Mouse (Mus musculus) forebrain, embryonic 14.5 days (tissue): ENCODE results near the gene Lhfpl3. TPM values are rescaled to one million over a fixed set of nuclear protein-coding genes. Genes with fewer than 3 reads are reported as not detected.

Experiments used
- ATAC-seq: fragments of 200-750 bp; cut with Nextera tagmentation; 2 replicates; pipeline ENCODE4 v1.8.0; 2017; ENCODE audit warnings: mild to moderate bottlenecking, moderate library complexity
- DNase-seq: peaks from one replicate; pipeline ENCODE4 v3.0.0-alpha.2; 2015; ENCODE audit warnings: low spot score
- H3K27ac ChIP-seq: fragments of 300-500 bp; sonication (generic); 2 replicates; pipeline ENCODE4 v1.5.1; 2014; ENCODE audit warnings: low read depth, mild to moderate bottlenecking, control low read depth, low read length, moderate library complexity
- H3K27me3 ChIP-seq: fragments of 300-500 bp; sonication (generic); replicated peaks from 2 replicates; pipeline ENCODE4 v1.6.1; 2014; ENCODE audit warnings: low read length, control low read depth, mixed read lengths; ENCODE audit not compliant: control insufficient read depth, insufficient read depth
- H3K36me3 ChIP-seq: fragments of 300-500 bp; sonication (generic); 2 replicates; pipeline ENCODE4 v1.6.1; 2014; ENCODE audit warnings: low read length, control low read depth; ENCODE audit not compliant: control insufficient read depth, insufficient read depth
- H3K4me1 ChIP-seq: fragments of 300-500 bp; sonication (generic); 2 replicates; pipeline ENCODE4 v1.6.1; 2014; ENCODE audit warnings: antibody characterized with exemption, low read length, control low read depth; ENCODE audit not compliant: control insufficient read depth, insufficient read depth
- H3K4me2 ChIP-seq: fragments of 300-500 bp; sonication (generic); 2 replicates; pipeline ENCODE4 v1.6.1; 2014; ENCODE audit warnings: mild to moderate bottlenecking, control low read depth, low read length
- H3K4me3 ChIP-seq: fragments of 300-500 bp; sonication (generic); 2 replicates; pipeline ENCODE4 v1.5.1; 2014; ENCODE audit warnings: low read depth, low read length, control low read depth
- H3K9ac ChIP-seq: fragments of 300-500 bp; sonication (generic); 2 replicates; pipeline ENCODE4 v1.6.1; 2014; ENCODE audit warnings: mild to moderate bottlenecking, low read length, control low read depth, moderate library complexity
- H3K9me3 ChIP-seq: fragments of 300-500 bp; sonication (generic); replicated peaks from 2 replicates; pipeline ENCODE4 v1.6.1; 2016; ENCODE audit warnings: low read length, control low read depth, mixed read lengths; ENCODE audit not compliant: control insufficient read depth
- WGBS: fragments of 180-500 bp; shearing (Covaris S2); extraction: QIAGEN DNeasy Blood & Tissue Kit; methylation state at CpG from one replicate; pipeline ENCODE4 v1.1.7; 2014; 5-methylcytosine and 5-hydroxymethylcytosine counted together
- polyA plus RNA-seq: library from polyadenylated mRNA; unstranded; fragments of >200 nt; fragmentation: Nextera tagmentation; extraction: Ambion mirVana; gene quantifications from 2 replicates; pipeline ENCODE4 v1.2.1, GENCODE M21; 2014

The Lhfpl3 gene
- polyA plus RNA-seq, 1 experiment from 2014 or later: 9.3 TPM

GRCm38 (mm10) chr5:22829822-22830450, 84.1 kb downstream of the Lhfpl3 start:
- Histone ChIP-seq H3K27me3 (no peaks in the 10 kb centered on the region), H3K4me1 (no peaks in the 10 kb centered on the region), H3K27ac (no peak overlapping the region; the same call in 1 of the 2 replicates), H3K9ac (no peak overlapping the region), H3K4me2 (no peak overlapping the region), H3K4me3 (no peak overlapping the region), H3K36me3 (no peaks in the 10 kb centered on the region), H3K9me3 (0 out of 2 replicates have a peak, but pooled peaks cover 2% of the 10 kb centered on the region)
- DNase-seq (peak; percentile 48), ATAC-seq (peak; percentile 48; the same call in 1 of the 2 replicates)
- WGBS: 78% methylated on average over 3 of the region's 3 CpGs

DNA sequence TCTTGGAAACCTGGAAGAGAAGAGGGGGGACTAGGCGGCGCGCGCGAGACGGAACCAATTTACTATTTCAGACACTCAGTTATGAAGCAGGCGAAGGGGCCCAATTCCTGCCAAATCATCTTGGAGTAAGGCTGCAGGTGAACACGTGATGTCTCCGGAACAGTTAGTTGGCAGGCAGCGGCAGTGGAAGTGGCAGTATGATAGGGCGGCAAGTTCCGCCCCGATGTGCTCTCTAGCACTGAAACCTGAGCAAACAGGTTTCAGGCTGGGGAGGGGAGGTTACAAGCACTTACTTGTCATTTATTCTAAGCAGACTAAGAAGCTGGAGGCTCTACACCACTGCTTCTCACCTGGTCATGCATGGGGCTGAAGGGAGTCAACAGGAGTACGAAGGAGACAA, 105.7 kb downstream of the Lhfpl3 start:
- Histone ChIP-seq H3K9me3 (no peaks in the 10 kb centered on the region), H3K4me3 (no peak overlapping the region), H3K27me3 (no peaks in the 10 kb centered on the region), H3K27ac (no peak overlapping the region), H3K9ac (no peak overlapping the region), H3K36me3 (no peaks in the 10 kb centered on the region), H3K4me2 (no peak overlapping the region), H3K4me1 (no peaks in the 10 kb centered on the region)
- WGBS: 57% methylated on average over 14 of the region's 14 CpGs
- no peak for ATAC-seq
- no peak for DNase-seq

DNA sequence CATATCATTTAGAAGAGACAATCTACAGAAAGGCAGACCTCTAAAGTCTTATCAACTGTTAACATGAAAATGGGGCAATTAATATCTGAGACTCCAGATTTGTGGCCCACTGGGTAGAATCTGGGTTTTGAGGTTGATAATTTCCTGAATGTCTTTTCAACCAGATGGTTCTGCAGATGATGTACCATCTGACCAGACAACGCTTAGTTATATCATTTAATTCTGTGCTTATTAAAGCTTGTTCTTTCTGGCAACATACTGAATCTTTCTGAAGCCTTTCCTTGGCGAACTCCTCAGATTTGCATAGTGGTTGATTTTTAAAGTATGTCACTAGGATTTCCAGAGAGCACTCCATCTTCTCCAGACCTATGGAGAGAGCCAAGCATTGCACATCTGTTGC, 107.6 kb downstream of the Lhfpl3 start:
- DNase-seq: peak; percentile 45

GRCm38 (mm10) chr5:22856480-22856879, 110.6 kb downstream of the Lhfpl3 start:
- no peaks in the 10 kb centered on the region for H3K9me3 ChIP-seq
- 85% methylated on average over 4 of the region's 4 CpGs for WGBS
- H3K4me3 ChIP-seq: no peak overlapping the region
- DNase-seq (no peak), ATAC-seq (no peak)
- H3K9ac ChIP-seq: no peak overlapping the region
- no peak overlapping the region for H3K4me2 ChIP-seq
- no peaks in the 10 kb centered on the region for H3K27me3 ChIP-seq
- H3K27ac ChIP-seq: no peak overlapping the region
- H3K36me3 ChIP-seq: no peaks in the 10 kb centered on the region
- H3K4me1 ChIP-seq: no peaks in the 10 kb centered on the region

More for the DNA sequence above, 107.6 kb downstream of the Lhfpl3 start:
- no peaks in the 10 kb centered on the region for H3K9me3 ChIP-seq
- WGBS: 86% methylated on average over 2 of the region's 2 CpGs
- no peak for ATAC-seq
- H3K4me3 ChIP-seq: no peak overlapping the region
- no peak overlapping the region for H3K9ac ChIP-seq
- H3K36me3 ChIP-seq: no peaks in the 10 kb centered on the region
- H3K27me3 ChIP-seq: no peaks in the 10 kb centered on the region
- no peak overlapping the region for H3K4me2 ChIP-seq
- H3K4me1 ChIP-seq: no peaks in the 10 kb centered on the region
- no peak overlapping the region for H3K27ac ChIP-seq

GRCm38 (mm10) chr5:22861399-22861798, 115.5 kb downstream of the Lhfpl3 start:
- Histone ChIP-seq H3K27me3 (no peaks in the 10 kb centered on the region), H3K27ac (no peak overlapping the region), H3K4me1 (no peaks in the 10 kb centered on the region), H3K9me3 (no peaks in the 10 kb centered on the region), H3K4me2 (no peak overlapping the region), H3K36me3 (no peaks in the 10 kb centered on the region), H3K9ac (no peak overlapping the region), H3K4me3 (no peak overlapping the region)
- WGBS: 36% methylated on average over 1 of the region's 1 CpGs
- no peak for ATAC-seq
- peak; percentile 6 for DNase-seq

DNA sequence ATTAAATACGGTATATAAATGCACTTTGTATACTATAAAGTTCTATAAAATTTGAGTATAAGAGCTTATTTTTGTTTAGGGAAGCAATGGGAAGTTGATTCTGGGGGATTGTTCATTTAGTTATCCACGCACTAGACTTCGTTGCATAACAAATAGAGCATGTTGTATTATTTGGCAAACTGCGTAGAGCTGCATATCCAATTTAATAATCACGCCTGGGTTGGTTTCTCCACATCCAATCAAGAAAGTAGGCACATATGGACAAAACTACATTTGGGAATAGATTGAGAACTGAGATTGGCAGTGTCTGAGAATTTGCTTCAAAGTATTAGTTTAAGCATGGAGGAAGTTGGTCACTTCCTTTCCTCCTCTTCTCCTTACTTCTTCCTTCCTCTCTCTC, 123.2 kb downstream of the Lhfpl3 start:
- Histone ChIP-seq H3K9ac (no peak overlapping the region), H3K27ac (no peak overlapping the region), H3K4me1 (no peaks in the 10 kb centered on the region; the same call in 1 of the 2 replicates), H3K9me3 (no peaks in the 10 kb centered on the region), H3K4me3 (no peak overlapping the region), H3K27me3 (no peaks in the 10 kb centered on the region), H3K36me3 (no peaks in the 10 kb centered on the region), H3K4me2 (no peak overlapping the region)
- peak; percentile 56 for DNase-seq
- WGBS: 70% methylated on average over 5 of the region's 5 CpGs
- no peak for ATAC-seq

DNA sequence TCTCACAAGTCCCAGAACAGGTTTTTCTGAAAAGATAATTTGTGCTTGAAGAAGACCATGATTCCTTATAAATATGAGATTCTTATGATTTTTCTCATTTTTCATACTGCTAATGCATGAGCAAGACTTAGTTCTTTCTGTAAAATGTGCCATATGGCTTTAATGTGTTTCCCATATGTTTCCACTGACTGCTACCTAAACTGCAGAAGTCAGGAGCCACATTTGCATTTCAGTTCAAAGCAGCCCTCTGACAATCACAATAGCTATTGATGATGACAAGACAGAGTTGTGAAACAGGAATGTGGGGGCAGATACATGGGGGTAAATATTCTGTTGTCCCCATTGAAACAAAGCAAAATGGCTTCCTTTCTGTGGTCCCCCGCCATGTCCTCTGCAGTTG, 126.6 kb downstream of the Lhfpl3 start:
- 64% methylated on average over 1 of the region's 1 CpGs for WGBS
- Histone ChIP-seq H3K36me3 (no peaks in the 10 kb centered on the region), H3K9me3 (no peaks in the 10 kb centered on the region), H3K4me2 (no peak overlapping the region), H3K27me3 (no peaks in the 10 kb centered on the region), H3K4me3 (no peak overlapping the region), H3K27ac (no peak overlapping the region), H3K9ac (no peak overlapping the region), H3K4me1 (no peaks in the 10 kb centered on the region; the same call in 1 of the 2 replicates)
- peak; percentile 47 for DNase-seq
- ATAC-seq: 0 out of 2 replicates have a peak, but pooled peaks have one; percentile 37

GRCm38 (mm10) chr5:22888345-22888744, 142.5 kb downstream of the Lhfpl3 start:
- Histone ChIP-seq H3K27ac (no peak overlapping the region), H3K4me3 (no peak overlapping the region), H3K9me3 (no peaks in the 10 kb centered on the region), H3K27me3 (no peaks in the 10 kb centered on the region), H3K4me2 (no peak overlapping the region), H3K4me1 (no peaks in the 10 kb centered on the region), H3K9ac (no peak overlapping the region), H3K36me3 (no peaks in the 10 kb centered on the region)
- ATAC-seq (peak; percentile 32; the same call in 1 of the 2 replicates), DNase-seq (peak; percentile 74)
- WGBS: 62% methylated on average over 3 of the region's 3 CpGs

DNA sequence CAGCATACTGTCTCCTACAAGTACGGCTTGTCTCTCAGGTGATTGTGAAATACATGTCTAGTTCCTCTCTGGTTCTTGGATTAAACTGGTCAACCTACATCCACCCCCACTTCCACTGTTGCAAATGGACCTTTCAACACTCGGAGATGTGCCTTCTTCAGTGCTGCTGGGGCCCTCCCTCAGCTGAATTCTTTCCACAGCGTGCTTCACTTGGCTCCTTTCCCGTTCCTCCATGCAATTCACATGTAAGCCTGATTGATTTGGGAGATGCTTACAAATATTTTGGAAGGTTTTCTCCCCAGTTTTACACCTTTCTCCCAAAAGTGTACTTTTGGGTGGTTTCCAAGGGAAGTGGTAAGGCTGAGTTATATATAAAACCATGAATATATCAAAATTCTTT, 143.6 kb downstream of the Lhfpl3 start:
- H3K4me2 ChIP-seq: no peak overlapping the region
- no peaks in the 10 kb centered on the region for H3K4me1 ChIP-seq
- DNase-seq (peak; percentile 28), ATAC-seq (no peak)
- no peaks in the 10 kb centered on the region for H3K36me3 ChIP-seq
- H3K9ac ChIP-seq: no peak overlapping the region
- H3K27ac ChIP-seq: no peak overlapping the region
- no peaks in the 10 kb centered on the region for H3K27me3 ChIP-seq
- WGBS: 71% methylated on average over 4 of the region's 4 CpGs
- no peaks in the 10 kb centered on the region for H3K9me3 ChIP-seq
- H3K4me3 ChIP-seq: no peak overlapping the region
